Mouse (Mus musculus): ENCODE measurements around the gene Lgr4. TPM values are rescaled to one million over a fixed set of nuclear protein-coding genes. Genes with fewer than 3 reads are reported as not detected.

Lgr4 gene
- polyA plus RNA-seq, 1 experiment, result 6.7 TPM

GRCm38 (mm10) chr2:109965753-109966420, 48.4 kb downstream of the Lgr4 start:
- TF ChIP-seq MYOD1 (IDR thresholded peaks at IDR 0.05; ENCODE audit: control insufficient read depth, insufficient read length, low read depth) (no peak), FOSL1 (IDR thresholded peaks at IDR 0.05; ENCODE audit: insufficient read depth, low read length, poor library complexity, severe bottlenecking) (no peak), USF1 (IDR thresholded peaks at IDR 0.05; ENCODE audit: low read depth) (no peak), CTCF (IDR thresholded peaks at IDR 0.05; ENCODE audit: control insufficient read depth, insufficient read depth, insufficient read length) (no peak), CEBPB (IDR thresholded peaks at IDR 0.05; ENCODE audit: low read depth) (no peak), MAX (IDR thresholded peaks at IDR 0.05) (no peak), MYOG (IDR thresholded peaks at IDR 0.05; ENCODE audit: control insufficient read depth, extremely low read depth, insufficient read length) (no peak)
- H3K36me3 ChIP-seq (ENCODE audit: control insufficient read depth, insufficient read depth), result no peaks in the 10 kb centered on the region
- no peaks in the 10 kb centered on the region for H3K27me3 ChIP-seq (ENCODE audit: control insufficient read depth, insufficient read depth, insufficient read length)
- H3K79me2 ChIP-seq (ENCODE audit: control insufficient read depth, insufficient read depth), result peaks cover 55% of the 10 kb centered on the region
- no peak overlapping the region for H3ac ChIP-seq (ENCODE audit: control insufficient read depth, insufficient read length, low read depth)
- H3K79me3 ChIP-seq (ENCODE audit: low read depth), result peaks cover 6% of the 10 kb centered on the region
- H3K4me3 ChIP-seq (ENCODE audit: insufficient read depth, poor library complexity, severe bottlenecking), result no peak overlapping the region

GRCm38 (mm10) chr2:109966863-109967262, 49.4 kb downstream of the Lgr4 start:
- TF ChIP-seq MYOD1 (IDR thresholded peaks at IDR 0.05; ENCODE audit: control insufficient read depth, insufficient read length, low read depth), result no peak
- TF ChIP-seq MYOG (IDR thresholded peaks at IDR 0.05; ENCODE audit: control insufficient read depth, extremely low read depth, insufficient read length), result no peak
- TF ChIP-seq FOSL1 (IDR thresholded peaks at IDR 0.05; ENCODE audit: insufficient read depth, low read length, poor library complexity, severe bottlenecking), result no peak
- TF ChIP-seq CEBPB (IDR thresholded peaks at IDR 0.05; ENCODE audit: low read depth), result no peak
- TF ChIP-seq USF1 (IDR thresholded peaks at IDR 0.05; ENCODE audit: low read depth), result no peak
- no peak for TF ChIP-seq MAX (IDR thresholded peaks at IDR 0.05)

GRCm38 (mm10) chr2:109969381-109969780, 51.9 kb downstream of the Lgr4 start:
- no peaks in the 10 kb centered on the region for H3K36me3 ChIP-seq (ENCODE audit: control insufficient read depth, insufficient read depth)
- peaks cover 30% of the 10 kb centered on the region for H3K79me2 ChIP-seq (ENCODE audit: control insufficient read depth, insufficient read depth)
- H3K4me3 ChIP-seq (ENCODE audit: insufficient read depth, poor library complexity, severe bottlenecking), result no peak overlapping the region
- H3ac ChIP-seq (ENCODE audit: control insufficient read depth, insufficient read length, low read depth), result no peak overlapping the region
- no peaks in the 10 kb centered on the region for H3K27me3 ChIP-seq (ENCODE audit: control insufficient read depth, insufficient read depth, insufficient read length)
- peaks cover 3% of the 10 kb centered on the region for H3K79me3 ChIP-seq (ENCODE audit: low read depth)
- TF ChIP-seq CEBPB (IDR thresholded peaks at IDR 0.05; ENCODE audit: low read depth), result no peak
- TF ChIP-seq MAX (IDR thresholded peaks at IDR 0.05), result no peak
- TF ChIP-seq MYOG (IDR thresholded peaks at IDR 0.05; ENCODE audit: control insufficient read depth, extremely low read depth, insufficient read length), result no peak

More at GRCm38 (mm10) chr2:109966863-109967262, 49.4 kb downstream of the Lgr4 start:
- H3ac ChIP-seq (ENCODE audit: control insufficient read depth, insufficient read length, low read depth), result no peak overlapping the region
- no peaks in the 10 kb centered on the region for H3K36me3 ChIP-seq (ENCODE audit: control insufficient read depth, insufficient read depth)
- no peak overlapping the region for H3K4me3 ChIP-seq (ENCODE audit: insufficient read depth, poor library complexity, severe bottlenecking)
- H3K27me3 ChIP-seq (ENCODE audit: control insufficient read depth, insufficient read depth, insufficient read length), result no peaks in the 10 kb centered on the region
- H3K79me3 ChIP-seq (ENCODE audit: low read depth), result peaks cover 6% of the 10 kb centered on the region
- H3K79me2 ChIP-seq (ENCODE audit: control insufficient read depth, insufficient read depth), result peaks cover 46% of the 10 kb centered on the region

- TF ChIP-seq USF1 (IDR thresholded peaks at IDR 0.05; ENCODE audit: low read depth), result no peak
- no peak for TF ChIP-seq CEBPB (IDR thresholded peaks at IDR 0.05; ENCODE audit: low read depth)
- no peak for TF ChIP-seq MYOD1 (IDR thresholded peaks at IDR 0.05; ENCODE audit: control insufficient read depth, insufficient read length, low read depth)
- TF ChIP-seq CTCF (IDR thresholded peaks at IDR 0.05; ENCODE audit: control insufficient read depth, insufficient read depth, insufficient read length), result no peak
- H3K4me3 ChIP-seq (ENCODE audit: insufficient read depth, poor library complexity, severe bottlenecking), result no peak overlapping the region
- H3ac ChIP-seq (ENCODE audit: control insufficient read depth, insufficient read length, low read depth), result no peak overlapping the region
- H3K79me3 ChIP-seq (ENCODE audit: low read depth), result peaks cover 3% of the 10 kb centered on the region
- H3K36me3 ChIP-seq (ENCODE audit: control insufficient read depth, insufficient read depth), result no peaks in the 10 kb centered on the region
- H3K79me2 ChIP-seq (ENCODE audit: control insufficient read depth, insufficient read depth), result peaks cover 26% of the 10 kb centered on the region
- H3K27me3 ChIP-seq (ENCODE audit: control insufficient read depth, insufficient read depth, insufficient read length), result no peaks in the 10 kb centered on the region
These were observed 52.6 kb downstream of the Lgr4 start for GRCm38 (mm10) chr2:109969926-109970532.

- TF ChIP-seq FOSL1 (IDR thresholded peaks at IDR 0.05; ENCODE audit: insufficient read depth, low read length, poor library complexity, severe bottlenecking) (no peak), USF1 (IDR thresholded peaks at IDR 0.05; ENCODE audit: low read depth) (no peak), MAX (IDR thresholded peaks at IDR 0.05) (no peak), MYOG (IDR thresholded peaks at IDR 0.05; ENCODE audit: control insufficient read depth, extremely low read depth, insufficient read length) (no peak), MYOD1 (IDR thresholded peaks at IDR 0.05; ENCODE audit: control insufficient read depth, insufficient read length, low read depth) (no peak), CEBPB (IDR thresholded peaks at IDR 0.05; ENCODE audit: low read depth) (no peak), CTCF (IDR thresholded peaks at IDR 0.05; ENCODE audit: control insufficient read depth, insufficient read depth, insufficient read length) (no peak)
- Histone ChIP-seq H3K79me3 (ENCODE audit: low read depth) (peaks cover 3% of the 10 kb centered on the region), H3ac (ENCODE audit: control insufficient read depth, insufficient read length, low read depth) (no peak overlapping the region), H3K79me2 (ENCODE audit: control insufficient read depth, insufficient read depth) (peaks cover 18% of the 10 kb centered on the region), H3K36me3 (ENCODE audit: control insufficient read depth, insufficient read depth) (no peaks in the 10 kb centered on the region), H3K4me3 (ENCODE audit: insufficient read depth, poor library complexity, severe bottlenecking) (no peak overlapping the region), H3K27me3 (ENCODE audit: control insufficient read depth, insufficient read depth, insufficient read length) (no peaks in the 10 kb centered on the region)
These were observed 53.4 kb downstream of the Lgr4 start for GRCm38 (mm10) chr2:109970744-109971410.
